Mouse (Mus musculus) macrophage (primary cell): Measurements from ENCODE around the gene Ext2. TPM values are rescaled to one million over a fixed set of nuclear protein-coding genes. Genes with fewer than 3 reads are reported as not detected.

ENCODE experiments used
- H3K27ac ChIP-seq: fragments of 350-480 bp; formaldehyde crosslinking; 2 replicates; pipeline ENCODE4 v1.9.0; 2021
- H3K36me3 ChIP-seq: fragments of 350-480 bp; formaldehyde crosslinking; 2 replicates; pipeline ENCODE4 v1.9.0; 2021; ENCODE audit errors: inconsistent target
- H3K4me3 ChIP-seq: fragments of 350-480 bp; formaldehyde crosslinking; 2 replicates; pipeline ENCODE4 v1.9.0; 2021; ENCODE audit errors: inconsistent target
- H3K79me2 ChIP-seq: fragments of 350-480 bp; formaldehyde crosslinking; 2 replicates; pipeline ENCODE4 v1.9.0; 2021; ENCODE audit errors: inconsistent target
- WGBS: methylation state at CpG from one replicate; pipeline ENCODE4 v1.1.7; 2026; ENCODE audit warnings: inconsistent platforms; ENCODE audit not compliant: missing documents; 5-methylcytosine and 5-hydroxymethylcytosine counted together
- polyA plus RNA-seq: library from polyadenylated mRNA; stranded (reverse); fragments of 250-400 nt; gene quantifications from 3 replicates; pipeline ENCODE4 v1.2.4, GENCODE M21; 2018; ENCODE audit warnings: inconsistent platforms
- total RNA-seq, 78 experiments: library from RNA; depleted of rRNA; stranded (reverse); fragments of 250-400 nt; gene quantifications; 1 replicate in 9 of 78; 2 replicates in 24 of 78; 3 replicates in 43 of 78; 4 replicates in 2 of 78; pipeline ENCODE4 v1.2.4; 2018; ENCODE audit warnings: inconsistent platforms in 56 of 78

Gene Ext2
- total RNA-seq (2018; cell fraction: chromatin; rRNA removed): 10 to 100 TPM in 25 of 26 experiments, 1 to 10 TPM in 1; 9.3 to 80.6 (median 54.4) TPM
- 10 to 100 TPM; 22.5 to 53.7 (median 35.8) TPM for total RNA-seq (2018; cell fraction: cytosol; rRNA removed)
- 10 to 100 TPM; 19.3 to 89.9 (median 45.6) TPM for total RNA-seq (2018; cell fraction: nucleus; rRNA removed)
- polyA plus RNA-seq: 38.5 to 45.6 TPM (median 39.1 TPM) in 3 replicates

DNA sequence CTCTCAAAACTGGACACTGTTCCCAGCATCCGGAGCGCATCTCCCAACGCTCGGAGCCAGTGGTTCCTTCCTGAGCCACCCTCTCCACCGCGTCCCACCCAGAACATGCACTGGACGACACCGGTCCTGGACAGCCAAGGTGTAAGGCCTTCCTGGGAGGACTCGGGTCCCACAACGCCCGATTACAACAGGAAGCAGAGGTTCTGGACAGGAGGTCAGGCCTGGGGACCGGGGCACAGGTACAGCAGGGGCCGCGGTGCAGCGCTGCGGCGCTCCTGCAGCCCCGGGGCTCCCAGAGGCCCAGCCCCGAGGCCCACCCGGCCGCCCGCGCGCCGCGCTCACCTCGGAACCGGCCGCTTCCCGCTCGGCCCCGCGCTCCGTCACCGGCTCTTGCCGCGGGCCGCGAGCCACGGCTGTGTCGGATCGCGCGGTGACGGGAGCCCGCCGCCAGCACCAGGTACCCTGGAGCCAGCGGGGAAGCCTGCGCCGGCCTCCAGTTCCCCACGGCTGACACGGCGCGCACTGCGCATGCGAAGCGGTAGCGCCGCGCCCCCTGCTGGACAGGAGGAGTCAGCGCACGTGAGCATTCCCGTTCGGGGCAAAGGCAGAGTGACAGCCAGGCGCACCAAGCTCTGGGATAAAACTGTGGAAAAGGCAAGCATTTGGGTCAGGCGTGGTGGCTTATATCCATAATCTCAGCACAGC lies at the start of gene Ext2:
Gene Ext2 (minus strand): TSS at position 524 of the 705 bp plus-strand sequence.
- H3K4me3 ChIP-seq: peak within 1 kb of the TSS; percentile 63
- WGBS: 1% methylated on average over 66 of the region's 66 CpGs
- H3K27ac ChIP-seq: no peak within 1 kb of the TSS
- H3K79me2 ChIP-seq: no peaks in the 10 kb centered on the region
- no peaks in the 10 kb centered on the region for H3K36me3 ChIP-seq

DNA sequence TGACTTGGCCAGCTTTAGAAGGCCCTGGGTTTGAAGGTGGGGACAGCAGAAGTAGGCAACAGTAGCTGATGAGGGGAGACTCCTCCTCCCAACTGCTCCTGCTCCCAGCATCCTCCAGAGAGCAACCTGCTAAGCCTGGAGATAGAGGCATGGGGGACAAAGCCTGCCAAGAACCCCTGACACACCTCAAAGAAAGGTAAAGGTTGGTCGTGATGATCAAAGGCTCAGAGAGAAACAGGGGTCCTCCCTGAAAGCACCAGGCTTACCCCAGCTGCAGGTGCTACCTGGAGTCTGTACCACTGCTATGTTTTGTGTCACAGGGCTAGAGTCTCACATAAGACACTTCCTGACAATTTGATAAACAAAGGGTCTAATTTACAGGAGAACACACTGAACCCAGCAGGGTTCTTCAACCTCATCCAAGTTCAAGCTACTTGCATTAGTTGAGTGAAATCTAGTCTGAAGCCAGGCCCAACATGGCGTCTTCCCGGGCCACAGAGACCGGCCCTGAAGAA lies 49.1 kb upstream of the Ext2 start:
- H3K4me3 ChIP-seq: no peak overlapping the region
- WGBS: 94% methylated on average over 4 of the region's 4 CpGs
- H3K27ac ChIP-seq: no peak overlapping the region
- no peaks in the 10 kb centered on the region for H3K36me3 ChIP-seq
- no peaks in the 10 kb centered on the region for H3K79me2 ChIP-seq

- H3K36me3 ChIP-seq: no peaks in the 10 kb centered on the region
- 42% methylated on average over 4 of the region's 4 CpGs for WGBS
- no peak overlapping the region for H3K4me3 ChIP-seq
- no peak overlapping the region for H3K27ac ChIP-seq
- H3K79me2 ChIP-seq: no peaks in the 10 kb centered on the region
Measured at GRCm38 (mm10) chr2:93870842-93871241, 48.5 kb upstream of the Ext2 start.

GRCm38 (mm10) chr2:93869107-93869600 lies 46.8 kb upstream of the Ext2 start, which contains the start of gene Accsl:
Accsl (minus strand) TSS chr2:93869157.
- Histone ChIP-seq H3K27ac (no peak within 1 kb of the TSS), H3K36me3 (no peaks in the 10 kb centered on the region), H3K79me2 (no peaks in the 10 kb centered on the region), H3K4me3 (no peak within 1 kb of the TSS)
- 77% methylated on average over 7 of the region's 7 CpGs for WGBS

DNA sequence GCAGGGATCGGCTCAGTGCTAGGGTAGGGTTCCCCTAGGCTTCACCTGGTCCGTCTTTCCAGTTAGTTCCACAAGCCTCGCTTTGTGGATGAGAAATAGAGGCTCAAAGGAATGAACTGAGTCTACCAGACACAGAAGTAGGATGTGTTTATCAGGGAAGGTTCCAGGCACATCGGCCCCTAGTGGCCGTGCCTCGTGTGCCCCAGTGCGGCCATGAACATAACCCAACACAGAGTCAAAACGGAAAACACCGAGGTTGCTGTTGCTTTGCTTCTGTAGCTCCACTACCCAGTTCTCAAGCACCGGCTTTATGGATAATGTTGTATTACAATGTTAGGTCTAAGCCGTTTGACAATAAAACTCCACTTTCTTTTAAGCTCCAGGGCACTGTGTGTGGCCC lies 46.2 kb upstream of the Ext2 start:
- Histone ChIP-seq H3K79me2 (no peaks in the 10 kb centered on the region), H3K36me3 (no peaks in the 10 kb centered on the region), H3K4me3 (no peak overlapping the region), H3K27ac (no peak overlapping the region)
- WGBS: 89% methylated on average over 11 of the region's 11 CpGs

- Histone ChIP-seq H3K79me2 (no peaks in the 10 kb centered on the region), H3K36me3 (no peaks in the 10 kb centered on the region), H3K4me3 (no peak overlapping the region), H3K27ac (no peak overlapping the region)
- WGBS: 88% methylated on average over 4 of the region's 4 CpGs
Measured at GRCm38 (mm10) chr2:93863229-93863628, 40.9 kb upstream of the Ext2 start.

DNA sequence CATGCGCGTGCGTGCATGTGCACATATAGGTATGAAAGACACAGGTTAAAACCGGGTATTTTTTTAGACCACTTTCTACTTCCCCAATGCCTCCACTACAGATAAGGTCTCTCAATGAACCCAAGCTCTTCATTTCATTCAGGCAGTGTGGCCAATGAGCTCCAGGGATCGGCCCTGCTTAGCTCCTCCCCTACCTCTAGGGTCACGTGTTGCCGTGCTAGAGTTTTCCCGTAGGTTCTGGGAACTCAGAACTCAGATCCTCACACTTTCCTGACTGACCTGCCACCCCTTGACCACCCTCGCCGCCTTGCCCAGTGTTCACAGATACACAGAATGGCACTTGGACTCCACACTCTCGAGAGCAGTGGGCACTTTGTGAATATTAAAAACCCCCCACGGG lies 36.5 kb upstream of the Ext2 start:
- WGBS: 63% methylated on average over 12 of the region's 12 CpGs
- H3K79me2 ChIP-seq: no peaks in the 10 kb centered on the region
- no peak overlapping the region for H3K4me3 ChIP-seq
- H3K36me3 ChIP-seq: no peaks in the 10 kb centered on the region
- H3K27ac ChIP-seq: no peak overlapping the region

- Histone ChIP-seq H3K27ac (no peak overlapping the region), H3K4me3 (no peak overlapping the region), H3K36me3 (no peaks in the 10 kb centered on the region), H3K79me2 (no peaks in the 10 kb centered on the region)
- 93% methylated on average over 1 of the region's 1 CpGs for WGBS
Measured at GRCm38 (mm10) chr2:93851303-93851702, 28.9 kb upstream of the Ext2 start.

DNA sequence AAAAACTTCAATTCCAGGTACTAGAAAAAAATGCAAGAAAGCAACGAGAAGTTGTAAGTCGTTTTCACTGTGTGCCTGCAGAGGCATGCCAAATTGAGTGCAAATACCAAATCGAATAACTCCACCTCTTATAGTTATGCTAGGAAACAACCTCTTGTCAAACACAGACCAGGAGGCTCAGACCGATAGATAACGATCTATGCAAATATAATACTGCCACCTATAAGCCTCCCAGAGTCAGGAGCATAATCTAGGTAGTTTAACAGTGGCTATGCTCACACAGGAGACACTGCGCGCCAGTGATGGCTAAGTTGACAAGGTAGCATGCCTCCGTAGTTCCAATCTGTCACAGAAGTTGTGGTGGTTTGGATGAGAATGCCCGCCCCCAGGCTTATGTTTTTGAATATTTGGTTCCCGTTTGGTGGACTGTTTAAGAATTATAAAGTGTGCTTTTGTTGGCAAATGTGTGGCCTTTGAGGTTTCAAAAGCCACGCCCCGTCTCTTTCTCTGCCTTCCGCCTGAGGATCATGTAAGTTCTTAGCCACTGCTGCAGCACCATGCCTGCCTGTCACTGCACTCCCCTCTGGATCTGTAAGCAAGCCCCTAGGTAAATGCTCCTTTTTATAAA lies 28.1 kb upstream of the Ext2 start:
- Histone ChIP-seq H3K79me2 (no peaks in the 10 kb centered on the region), H3K36me3 (no peaks in the 10 kb centered on the region), H3K27ac (no peak overlapping the region), H3K4me3 (peak overlapping the region; percentile 72)
- WGBS: under 1% methylated on average over 13 of the region's 13 CpGs

DNA sequence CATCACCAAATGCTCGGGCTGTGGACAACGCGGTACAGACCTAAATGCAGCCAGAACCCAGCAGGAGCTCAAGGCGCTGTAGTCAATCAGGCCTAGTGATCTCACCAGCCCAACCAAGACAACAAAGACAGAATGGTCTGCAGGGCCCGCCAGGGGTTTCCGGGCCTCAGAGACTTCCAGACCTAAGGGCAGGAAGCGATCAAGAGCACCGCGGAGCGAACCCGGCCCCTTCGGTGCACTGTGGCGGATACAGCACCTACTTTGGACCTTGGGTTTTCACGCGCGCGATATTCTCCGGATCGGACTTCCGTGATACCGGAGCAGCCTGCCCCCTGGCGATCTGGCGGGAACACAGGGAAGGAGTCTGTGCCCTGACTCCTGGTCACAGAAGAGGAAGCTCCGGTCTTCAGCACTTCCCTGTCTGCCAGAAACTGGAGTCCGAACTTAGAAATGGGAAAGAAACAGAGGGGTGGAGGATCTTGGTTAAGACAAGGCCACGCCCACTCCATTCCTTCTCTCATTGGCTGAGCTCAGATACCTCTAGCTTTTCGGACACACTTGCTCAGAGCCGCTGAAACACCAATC lies 27.2 kb upstream of the Ext2 start, which contains the start of gene Accs:
Gene Accs (minus strand): TSS at position 439 of the 585 bp plus-strand sequence.
- peak within 1 kb of the TSS; percentile 72 for H3K4me3 ChIP-seq
- 1% methylated on average over 28 of the region's 28 CpGs for WGBS
- peaks cover 6% of the 10 kb centered on the region; the same call in 1 of the 2 replicates for H3K36me3 ChIP-seq
- peak within 1 kb of the TSS; percentile 70 for H3K27ac ChIP-seq
- H3K79me2 ChIP-seq: no peaks in the 10 kb centered on the region

- Histone ChIP-seq H3K27ac (no peak overlapping the region), H3K36me3 (peaks cover 45% of the 10 kb centered on the region), H3K4me3 (no peak overlapping the region), H3K79me2 (no peaks in the 10 kb centered on the region)
- WGBS: 94% methylated on average over 3 of the region's 3 CpGs
Measured at GRCm38 (mm10) chr2:93841349-93841748, 19.0 kb upstream of the Ext2 start.

GRCm38 (mm10) chr2:93840109-93840508 lies 17.7 kb upstream of the Ext2 start:
- no peak overlapping the region for H3K27ac ChIP-seq
- 89% methylated on average over 6 of the region's 6 CpGs for WGBS
- no peak overlapping the region for H3K4me3 ChIP-seq
- peaks cover 48% of the 10 kb centered on the region for H3K36me3 ChIP-seq
- H3K79me2 ChIP-seq: no peaks in the 10 kb centered on the region

DNA sequence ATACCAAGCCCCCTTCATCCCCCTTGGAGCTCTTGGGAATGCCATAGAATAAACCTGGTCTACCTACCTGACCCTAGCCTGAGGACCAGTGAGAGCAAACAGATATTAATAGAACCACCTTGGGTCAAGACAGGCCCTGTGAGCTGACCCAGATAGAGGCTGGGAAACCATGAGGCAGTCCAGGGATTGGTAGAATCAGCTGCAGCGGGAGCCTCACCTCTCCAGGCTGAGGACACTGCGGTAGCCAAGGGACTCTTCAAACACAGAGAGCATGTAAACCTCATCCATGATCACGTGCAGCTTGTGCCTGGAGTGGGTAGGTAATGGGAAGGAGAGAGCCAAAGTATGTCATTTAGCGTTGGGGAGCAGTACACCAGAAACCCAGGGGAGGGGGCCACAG lies 16.6 kb upstream of the Ext2 start:
- WGBS: 100% methylated on average over 4 of the region's 4 CpGs
- no peaks in the 10 kb centered on the region for H3K79me2 ChIP-seq
- peaks cover 36% of the 10 kb centered on the region for H3K36me3 ChIP-seq
- no peak overlapping the region for H3K4me3 ChIP-seq
- H3K27ac ChIP-seq: no peak overlapping the region

DNA sequence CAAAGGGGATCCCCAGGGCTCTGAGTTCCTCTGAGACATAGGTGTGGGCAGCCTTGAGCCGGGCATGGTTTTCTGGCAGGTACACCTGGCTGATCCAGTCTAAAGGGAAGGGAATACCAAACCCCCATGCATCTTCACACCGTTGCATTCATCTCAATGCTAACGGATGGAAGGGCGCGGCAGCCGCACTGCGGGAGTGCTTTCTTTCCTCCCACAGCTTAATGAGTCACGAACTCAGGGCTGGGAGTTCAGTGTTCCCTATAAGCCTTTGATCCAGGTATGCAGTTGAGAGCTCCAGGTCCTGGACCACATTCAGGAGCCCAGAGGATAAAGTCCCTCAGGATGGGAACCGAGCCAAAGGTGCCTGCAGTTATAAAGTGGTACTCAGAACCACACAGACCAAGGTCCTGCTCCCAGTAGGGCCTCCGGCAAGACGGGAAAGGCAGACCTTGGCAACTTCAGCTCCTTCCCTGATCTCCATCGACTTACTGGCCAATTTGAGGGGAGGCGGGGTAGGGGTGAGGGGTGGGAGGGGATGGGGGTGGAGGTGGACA lies 13.9 kb upstream of the Ext2 start:
- peaks cover 31% of the 10 kb centered on the region for H3K36me3 ChIP-seq
- no peaks in the 10 kb centered on the region for H3K79me2 ChIP-seq
- WGBS: 93% methylated on average over 11 of the region's 13 CpGs
- no peak overlapping the region for H3K27ac ChIP-seq
- H3K4me3 ChIP-seq: no peak overlapping the region
